Mouse (Mus musculus) limb, embryonic 15.5 days (tissue): ENCODE data around the gene Sema3a. TPM values are rescaled to one million over a fixed set of nuclear protein-coding genes. Genes with fewer than 3 reads are reported as not detected.

Experiments used
- ATAC-seq: fragments of 200-750 bp; cut with Nextera tagmentation; 2 replicates; pipeline ENCODE4 v1.8.0; 2017; ENCODE audit warnings: low read depth, moderate TSS enrichment; ENCODE audit not compliant: insufficient number of reproducible peaks, low FRiP score, low TSS enrichment
- H3K27ac ChIP-seq: fragments of 300-500 bp; sonication (generic); 2 replicates; pipeline ENCODE4 v1.5.1; 2015; ENCODE audit warnings: moderate library complexity, mild to moderate bottlenecking, inconsistent platforms
- H3K27me3 ChIP-seq: fragments of 300-500 bp; sonication (generic); 2 replicates; pipeline ENCODE4 v1.6.1; 2015; ENCODE audit warnings: inconsistent platforms
- H3K36me3 ChIP-seq: fragments of 300-500 bp; sonication (generic); 2 replicates; pipeline ENCODE4 v1.6.1; 2015; ENCODE audit warnings: inconsistent platforms
- H3K4me1 ChIP-seq: fragments of 300-500 bp; sonication (generic); 2 replicates; pipeline ENCODE4 v1.6.1; 2015; ENCODE audit warnings: inconsistent platforms
- H3K4me2 ChIP-seq: fragments of 300-500 bp; sonication (generic); 2 replicates; pipeline ENCODE4 v1.6.1; 2015; ENCODE audit warnings: mild to moderate bottlenecking, inconsistent platforms
- H3K4me3 ChIP-seq: fragments of 300-500 bp; sonication (generic); 2 replicates; pipeline ENCODE4 v1.5.1; 2015; ENCODE audit warnings: mild to moderate bottlenecking, inconsistent platforms
- H3K9ac ChIP-seq: fragments of 300-500 bp; sonication (generic); 2 replicates; pipeline ENCODE4 v1.6.1; 2015; ENCODE audit warnings: inconsistent platforms
- H3K9me3 ChIP-seq: fragments of 300-500 bp; sonication (generic); 2 replicates; pipeline ENCODE4 v1.6.1; 2016; ENCODE audit warnings: inconsistent platforms
- WGBS: fragments of 180-500 bp; shearing (Covaris S2); methylation state at CpG from one replicate; pipeline ENCODE4 v1.1.7; 2015; 5-methylcytosine and 5-hydroxymethylcytosine counted together
- polyA plus RNA-seq: library from polyadenylated mRNA; unstranded; fragments of >200 nt; fragmentation: Nextera tagmentation; extraction: Ambion mirVana; gene quantifications from 2 replicates; pipeline ENCODE4 v1.2.1, GENCODE M21; 2015

Gene Sema3a
- polyA plus RNA-seq, 1 experiment from 2014 or later, result 44.2 TPM

GRCm38 (mm10) chr5:13630692-13631091 lies 505.5 kb downstream of the Sema3a start:
- ATAC-seq, result no peak
- Histone ChIP-seq H3K9ac (no peak overlapping the region), H3K27me3 (no peaks in the 10 kb centered on the region), H3K4me3 (no peak overlapping the region), H3K27ac (no peak overlapping the region), H3K36me3 (no peaks in the 10 kb centered on the region), H3K4me1 (peaks cover 3% of the 10 kb centered on the region; the same call in 1 of the 2 replicates), H3K4me2 (no peak overlapping the region), H3K9me3 (no peaks in the 10 kb centered on the region)

GRCm38 (mm10) chr5:13636237-13636636 lies 511.0 kb downstream of the Sema3a start:
- Histone ChIP-seq H3K4me2 (no peak overlapping the region), H3K9ac (no peak overlapping the region), H3K27me3 (no peaks in the 10 kb centered on the region), H3K36me3 (no peaks in the 10 kb centered on the region), H3K9me3 (no peaks in the 10 kb centered on the region), H3K27ac (no peak overlapping the region), H3K4me3 (no peak overlapping the region), H3K4me1 (no peaks in the 10 kb centered on the region)
- whole genome bisulfite sequencing, result 29% methylated on average over 3 of the region's 3 CpGs
- no peak for ATAC-seq
